Mouse (Mus musculus) kidney, postnatal 4 days (tissue): ENCODE results near the gene Gm6882.
"Not testable (repeated sequence)": the region's sequence is repeated elsewhere in the genome, so short reads cannot be mapped to it uniquely, and the experiment has no call there.

Experiments
- DNase-seq, 2 experiments: peaks; one replicate each; pipeline ENCODE4 v3.0.0; 2021; ENCODE audit warnings: mixed read lengths in 2 of 2

The Gm6882 gene

GRCm38 (mm10) chr7:21432645-21433044, at the start of gene Gm6882:
Gm6882 (minus strand) TSS chr7:21432745.
- not testable (repeated sequence) for DNase-seq
